Mouse (Mus musculus): Measurements from ENCODE around the gene Skor1.

- TF ChIP-seq CTCF (IDR thresholded peaks at IDR 0.05; ENCODE audit: control insufficient read depth, insufficient read depth, insufficient replicate concordance, low read depth, low read length), result no peak
- no peak for TF ChIP-seq POLR2A (IDR thresholded peaks at IDR 0.05; ENCODE audit: control insufficient read depth, low read depth, low read length)
Observed at GRCm38 (mm10) chr9:63150086-63150800, 1.5 kb upstream of the Skor1 start.
